Mouse (Mus musculus) lung, postnatal 0 days (tissue): ENCODE results near the gene Fer1l4. TPM values are rescaled to one million over a fixed set of nuclear protein-coding genes. Genes with fewer than 3 reads are reported as not detected.

ENCODE experiments used
- ATAC-seq: fragments of 200-750 bp; cut with Nextera tagmentation; 2 replicates; pipeline ENCODE4 v1.8.0; 2017; ENCODE audit warnings: moderate library complexity
- DNase-seq: peaks from one replicate; pipeline ENCODE4 v3.0.0-alpha.2; 2016; ENCODE audit warnings: low spot score
- H3K27ac ChIP-seq: fragments of 300-500 bp; sonication (generic); 2 replicates; pipeline ENCODE4 v1.5.1; 2014; ENCODE audit warnings: antibody characterized with exemption, mild to moderate bottlenecking, low read length, mixed read lengths
- H3K27me3 ChIP-seq: fragments of 300-500 bp; sonication (generic); replicated peaks from 2 replicates; pipeline ENCODE4 v1.6.1; 2014; ENCODE audit warnings: low read length, mixed read lengths; ENCODE audit not compliant: insufficient read depth
- H3K36me3 ChIP-seq: fragments of 300-500 bp; sonication (generic); 2 replicates; pipeline ENCODE4 v1.6.1; 2014; ENCODE audit warnings: low read length, mixed read lengths; ENCODE audit not compliant: insufficient read depth
- H3K4me1 ChIP-seq: fragments of 300-500 bp; sonication (generic); 2 replicates; pipeline ENCODE4 v1.6.1; 2014; ENCODE audit warnings: antibody characterized with exemption, low read depth, low read length, mixed read lengths; ENCODE audit not compliant: insufficient read depth
- H3K4me2 ChIP-seq: fragments of 300-500 bp; sonication (generic); replicated peaks from 2 replicates; pipeline ENCODE4 v1.6.1; 2014; ENCODE audit warnings: low read depth, mild to moderate bottlenecking, low read length, moderate library complexity, mixed read lengths
- H3K4me3 ChIP-seq: fragments of 300-500 bp; sonication (generic); 2 replicates; pipeline ENCODE4 v1.5.1; 2014; ENCODE audit warnings: low read depth, low read length
- H3K9ac ChIP-seq: fragments of 300-500 bp; sonication (generic); replicated peaks from 2 replicates; pipeline ENCODE4 v1.6.1; 2014; ENCODE audit warnings: low read depth, mild to moderate bottlenecking
- H3K9me3 ChIP-seq: fragments of 300-500 bp; sonication (generic); 2 replicates; pipeline ENCODE4 v1.6.1; 2016; ENCODE audit warnings: low read length, mixed read lengths
- CTCF ChIP-seq: IDR thresholded peaks from 2 replicates; pipeline ENCODE4 v1.5.1; 2016; ENCODE audit warnings: antibody characterized with exemption, mild to moderate bottlenecking
- EP300 ChIP-seq: IDR thresholded peaks from 2 replicates; pipeline ENCODE4 v1.6.1; 2016; ENCODE audit warnings: antibody characterized with exemption, mild to moderate bottlenecking, control low read depth
- WGBS: fragments of 180-500 bp; shearing (Covaris S2); extraction: QIAGEN DNeasy Blood & Tissue Kit; methylation state at CpG from one replicate; pipeline ENCODE4 v1.1.7; 2014; 5-methylcytosine and 5-hydroxymethylcytosine counted together
- polyA plus RNA-seq: library from polyadenylated mRNA; unstranded; fragments of >200 nt; fragmentation: Nextera tagmentation; extraction: Ambion mirVana; gene quantifications from 2 replicates; pipeline ENCODE4 v1.2.1, GENCODE M21; 2015

The Fer1l4 gene
- polyA plus RNA-seq, 1 experiment from 2014 or later, result 0.36 TPM

DNA sequence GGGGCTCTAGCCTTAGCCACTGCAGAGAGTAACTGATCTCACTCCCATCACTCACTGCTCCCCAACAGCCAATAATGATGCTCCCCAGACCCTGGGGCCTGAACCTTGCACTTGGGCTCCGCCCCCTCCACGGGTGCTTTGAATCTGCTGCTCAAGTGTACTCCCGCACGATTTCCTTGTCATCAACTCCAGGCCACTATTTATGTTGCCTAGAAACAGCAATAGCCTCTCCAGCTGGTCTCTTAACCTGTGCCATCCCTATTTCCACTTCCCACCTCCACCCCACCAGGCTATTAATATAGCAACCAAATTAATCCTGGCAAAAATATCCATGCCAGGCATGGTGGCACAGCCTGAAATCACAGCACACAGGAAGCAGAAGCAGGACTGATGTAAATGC lies 26.9 kb upstream of the Fer1l4 start:
- Histone ChIP-seq H3K9ac (no peak overlapping the region), H3K36me3 (peaks cover 32% of the 10 kb centered on the region), H3K9me3 (no peaks in the 10 kb centered on the region), H3K27ac (no peak overlapping the region), H3K4me1 (no peaks in the 10 kb centered on the region), H3K4me2 (no peak overlapping the region), H3K4me3 (no peak overlapping the region), H3K27me3 (no peaks in the 10 kb centered on the region)
- WGBS, result 37% methylated on average over 4 of the region's 4 CpGs
- peak; percentile 15 for DNase-seq
- ATAC-seq, result no peak
- TF ChIP-seq EP300 (no peak), CTCF (no peak)

DNA sequence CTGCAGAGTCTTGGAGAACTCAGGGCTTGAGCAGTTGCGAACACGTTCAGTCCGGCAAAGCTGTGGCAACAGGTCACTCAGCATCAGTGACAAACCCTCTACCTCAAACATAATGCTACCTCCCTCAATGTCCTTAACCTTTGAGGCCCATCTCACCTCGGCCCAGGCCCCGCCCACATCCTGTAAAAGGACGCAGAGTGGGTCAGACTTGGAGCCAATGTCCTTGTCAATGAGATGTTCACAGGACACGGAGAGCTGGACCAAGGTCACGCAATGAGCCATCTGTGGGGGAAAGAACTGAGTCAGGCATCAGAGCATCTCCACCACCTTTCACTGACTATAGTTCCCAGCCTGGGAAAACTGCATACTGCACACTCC lies 26.4 kb upstream of the Fer1l4 start:
- ATAC-seq (no peak), DNase-seq (no peak)
- H3K27ac ChIP-seq, result no peak overlapping the region
- no peak overlapping the region for H3K4me3 ChIP-seq
- TF ChIP-seq CTCF, result no peak
- TF ChIP-seq EP300, result no peak
- H3K4me1 ChIP-seq, result no peaks in the 10 kb centered on the region
- H3K4me2 ChIP-seq, result no peak overlapping the region
- 74% methylated on average over 8 of the region's 8 CpGs for WGBS
- H3K9me3 ChIP-seq, result no peaks in the 10 kb centered on the region
- no peak overlapping the region for H3K9ac ChIP-seq
- no peaks in the 10 kb centered on the region for H3K27me3 ChIP-seq
- peaks cover 34% of the 10 kb centered on the region for H3K36me3 ChIP-seq

DNA sequence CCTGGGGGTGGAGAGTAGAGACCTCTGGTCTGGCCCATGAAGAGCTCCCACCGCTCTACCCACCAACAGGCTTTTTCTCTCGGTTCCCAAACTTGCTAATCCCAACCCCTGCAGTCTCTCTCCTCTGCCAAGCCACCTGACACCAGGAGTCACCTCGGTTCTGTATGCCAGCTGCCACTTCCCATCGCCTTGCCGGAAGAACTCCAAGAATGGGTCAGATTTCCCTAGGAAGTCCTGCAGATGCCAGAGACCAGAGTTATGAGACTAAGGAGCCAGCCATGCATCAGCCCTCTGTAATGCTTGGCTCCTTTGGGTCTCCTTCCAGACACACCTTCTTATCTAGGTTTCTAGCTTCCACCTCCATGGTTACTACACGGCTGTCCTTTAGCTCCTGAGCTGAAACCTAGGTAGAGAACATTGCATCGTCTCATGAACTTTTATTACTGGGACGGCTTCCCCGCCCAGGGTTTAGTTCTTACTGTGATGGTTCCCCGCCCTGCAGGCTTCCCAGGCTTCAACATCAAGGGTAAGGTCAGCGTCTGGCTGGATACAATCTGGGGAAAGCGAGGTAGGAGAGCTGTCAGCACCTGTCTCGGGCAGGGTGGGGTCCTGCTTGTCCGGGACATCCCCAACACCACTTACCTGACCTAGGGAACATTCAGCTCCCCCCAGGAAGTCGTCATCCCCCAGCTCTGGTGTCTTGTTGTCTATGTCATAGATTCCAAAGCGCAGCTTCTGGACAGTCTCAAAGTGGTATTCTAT lies 25.9 kb upstream of the Fer1l4 start:
- ATAC-seq (no peak), DNase-seq (no peak)
- no peaks in the 10 kb centered on the region for H3K27me3 ChIP-seq
- H3K9me3 ChIP-seq, result no peaks in the 10 kb centered on the region
- H3K4me1 ChIP-seq, result no peaks in the 10 kb centered on the region
- H3K27ac ChIP-seq, result no peak overlapping the region
- WGBS, result 90% methylated on average over 16 of the region's 16 CpGs
- H3K4me2 ChIP-seq, result no peak overlapping the region
- no peak overlapping the region for H3K9ac ChIP-seq
- no peak for TF ChIP-seq CTCF
- no peak for TF ChIP-seq EP300
- no peak overlapping the region for H3K4me3 ChIP-seq
- H3K36me3 ChIP-seq, result peaks cover 40% of the 10 kb centered on the region

- no peak overlapping the region for H3K4me2 ChIP-seq
- no peaks in the 10 kb centered on the region for H3K27me3 ChIP-seq
- TF ChIP-seq CTCF, result no peak
- no peak for TF ChIP-seq EP300
- H3K9me3 ChIP-seq, result no peaks in the 10 kb centered on the region
- no peak for DNase-seq
- ATAC-seq, result no peak
- 85% methylated on average over 7 of the region's 7 CpGs for WGBS
- peaks cover 49% of the 10 kb centered on the region for H3K36me3 ChIP-seq
- H3K9ac ChIP-seq, result no peak overlapping the region
- H3K4me3 ChIP-seq, result no peak overlapping the region
- no peaks in the 10 kb centered on the region for H3K4me1 ChIP-seq
- H3K27ac ChIP-seq, result no peak overlapping the region
Observed at GRCm38 (mm10) chr2:156077461-156077860, 24.7 kb upstream of the Fer1l4 start.

DNA sequence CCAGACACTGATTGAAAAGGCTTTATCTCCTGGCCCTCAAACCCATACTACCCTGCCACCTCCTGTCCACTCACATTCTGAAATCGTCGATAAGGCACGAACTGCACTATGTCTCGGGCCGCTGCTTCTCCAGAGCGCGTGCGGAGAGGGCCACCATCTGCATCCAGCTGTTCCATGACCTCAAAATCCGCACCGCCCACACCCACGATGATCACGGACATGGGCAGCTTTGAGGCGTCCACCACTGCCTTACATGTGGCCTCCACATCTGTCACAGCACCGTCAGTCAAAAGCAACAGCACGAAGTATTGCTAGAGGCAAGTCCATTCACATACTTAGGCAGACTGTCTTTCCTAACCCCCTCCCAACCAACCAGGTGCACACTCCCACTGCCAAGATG lies 21.0 kb upstream of the Fer1l4 start:
- no peaks in the 10 kb centered on the region for H3K9me3 ChIP-seq
- no peaks in the 10 kb centered on the region for H3K4me1 ChIP-seq
- H3K36me3 ChIP-seq, result peaks cover 50% of the 10 kb centered on the region
- 78% methylated on average over 15 of the region's 15 CpGs for WGBS
- no peaks in the 10 kb centered on the region for H3K27me3 ChIP-seq
- no peak overlapping the region for H3K9ac ChIP-seq
- no peak for DNase-seq
- H3K4me3 ChIP-seq, result no peak overlapping the region
- TF ChIP-seq EP300, result no peak
- TF ChIP-seq CTCF, result no peak
- peak; percentile 52 for ATAC-seq
- no peak overlapping the region for H3K4me2 ChIP-seq
- H3K27ac ChIP-seq, result no peak overlapping the region

DNA sequence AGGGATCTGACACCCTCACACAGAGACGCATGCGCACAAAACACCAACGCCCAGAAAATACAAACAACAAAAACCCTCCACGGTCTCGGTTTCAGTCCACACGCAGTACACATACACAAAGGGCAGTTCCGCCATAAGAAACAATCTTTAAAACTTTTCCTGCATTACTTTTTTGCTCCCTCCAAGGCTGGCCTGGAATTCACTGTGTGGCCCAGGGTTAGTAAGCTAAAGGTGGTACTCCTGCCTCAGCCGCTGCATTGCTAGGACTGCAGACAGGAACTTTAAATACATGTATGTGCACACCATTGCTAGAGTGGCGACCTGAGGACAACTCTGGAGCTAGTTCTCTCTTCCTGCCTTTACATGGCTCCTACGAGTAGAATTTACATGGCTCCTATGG lies 18.5 kb upstream of the Fer1l4 start:
- no peak overlapping the region for H3K9ac ChIP-seq
- DNase-seq (no peak), ATAC-seq (no peak)
- no peak overlapping the region for H3K4me2 ChIP-seq
- H3K4me1 ChIP-seq, result no peaks in the 10 kb centered on the region
- H3K27me3 ChIP-seq, result no peaks in the 10 kb centered on the region
- TF ChIP-seq EP300 (no peak), CTCF (no peak)
- H3K9me3 ChIP-seq, result no peaks in the 10 kb centered on the region
- no peak overlapping the region for H3K4me3 ChIP-seq
- no peak overlapping the region for H3K27ac ChIP-seq
- 92% methylated on average over 10 of the region's 10 CpGs for WGBS
- peaks cover 30% of the 10 kb centered on the region for H3K36me3 ChIP-seq

DNA sequence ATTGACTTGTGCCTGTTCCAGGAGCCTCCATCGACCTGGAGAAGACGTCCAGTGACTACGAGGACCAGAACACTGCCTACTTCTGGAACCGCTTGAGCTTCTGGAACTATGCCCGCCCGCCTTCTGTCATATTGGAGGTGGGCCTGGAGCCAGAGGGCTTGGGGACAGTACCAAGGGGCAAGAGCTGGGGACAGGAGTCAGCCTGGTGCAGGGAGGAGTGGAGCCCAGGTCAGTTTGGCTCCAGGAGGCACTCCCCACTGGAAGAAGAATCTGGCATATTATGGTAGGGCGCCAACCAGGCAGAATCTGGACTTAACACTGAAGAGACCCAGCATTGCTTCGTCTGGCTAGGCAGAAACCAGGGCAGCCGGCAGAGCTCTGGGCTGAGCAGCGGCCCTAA lies 15.2 kb upstream of the Fer1l4 start:
- Histone ChIP-seq H3K9ac (no peak overlapping the region), H3K9me3 (no peaks in the 10 kb centered on the region), H3K4me2 (no peak overlapping the region), H3K4me3 (no peak overlapping the region), H3K36me3 (peaks cover 5% of the 10 kb centered on the region; the same call in 1 of the 2 replicates), H3K4me1 (no peaks in the 10 kb centered on the region; the same call in 1 of the 2 replicates), H3K27ac (no peak overlapping the region), H3K27me3 (no peaks in the 10 kb centered on the region)
- 87% methylated on average over 10 of the region's 10 CpGs for WGBS
- TF ChIP-seq EP300, result no peak
- no peak for ATAC-seq
- no peak for DNase-seq
